Mouse (Mus musculus): Measurements from ENCODE around the gene Cnksr3.

Gene Cnksr3

GRCm38 (mm10) chr10:7077971-7078370 lies 134.1 kb downstream of the Cnksr3 start:
- CTCF ChIA-PET = no interaction called here

- CTCF ChIA-PET = no interaction called here
Measured at GRCm38 (mm10) chr10:7077389-7077808, 134.6 kb downstream of the Cnksr3 start.

- CTCF ChIA-PET = no interaction called here
Measured at GRCm38 (mm10) chr10:7076662-7077211, 135.3 kb downstream of the Cnksr3 start.

GRCm38 (mm10) chr10:7076201-7076600 lies 135.8 kb downstream of the Cnksr3 start:
- CTCF ChIA-PET = no interaction called here

DNA sequence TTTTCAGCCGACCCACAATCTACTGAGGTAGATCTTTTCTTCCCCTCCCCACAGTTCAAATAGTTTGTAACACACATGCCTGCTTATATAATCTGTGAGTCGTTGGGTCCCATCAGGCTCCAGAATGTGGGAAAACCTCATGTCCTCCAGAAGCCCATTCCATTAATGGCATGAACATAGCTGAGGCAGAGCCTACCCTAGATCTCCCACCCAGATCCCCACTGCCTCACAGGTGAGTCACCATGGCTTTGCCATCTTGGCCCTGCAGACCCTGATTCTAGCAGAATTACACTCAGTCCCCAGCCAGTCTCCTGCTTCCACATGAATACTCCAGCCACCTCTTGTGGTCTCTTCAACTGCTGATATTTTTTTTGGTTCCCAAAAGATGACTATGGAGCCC lies 136.4 kb downstream of the Cnksr3 start:
- CTCF ChIA-PET = no interaction called here

DNA sequence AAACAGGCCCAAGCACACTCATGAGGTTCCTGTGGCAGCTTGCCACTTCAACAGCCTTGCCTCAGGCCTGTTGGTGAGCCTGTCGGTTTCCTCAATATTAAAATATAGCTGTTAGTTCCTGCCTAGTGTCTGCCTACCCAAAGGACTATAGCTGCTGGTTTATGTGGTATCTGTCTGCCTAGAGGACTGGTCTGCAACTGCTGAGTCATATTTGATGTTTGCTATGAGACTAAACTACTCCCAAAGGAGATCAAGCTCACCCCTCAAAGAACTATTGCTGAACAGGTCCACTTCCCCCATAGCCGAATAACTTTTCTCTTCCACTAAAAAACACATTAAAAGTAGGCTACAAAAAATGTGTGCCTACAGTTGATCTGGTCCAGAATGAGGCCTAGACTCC lies 137.8 kb downstream of the Cnksr3 start:
- CTCF ChIA-PET = no interaction called here

DNA sequence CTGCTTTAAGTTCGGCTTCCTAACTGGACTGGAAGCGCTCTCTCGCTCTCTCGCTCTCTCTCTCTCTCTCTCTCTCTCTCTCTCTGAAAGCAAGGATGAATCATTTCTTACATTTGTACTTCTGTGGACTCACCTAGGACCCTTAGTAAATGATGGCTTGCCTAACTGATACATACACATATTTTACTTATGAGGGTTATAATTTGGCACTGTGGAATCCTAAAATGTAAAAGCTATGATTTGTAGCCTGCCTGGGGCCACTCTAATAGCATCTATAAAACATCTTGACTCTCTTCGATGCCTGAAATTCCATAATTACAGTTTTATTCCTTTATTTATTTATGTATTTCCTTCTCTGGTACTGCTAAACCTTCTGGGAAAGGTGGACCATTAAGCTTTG lies 141.1 kb downstream of the Cnksr3 start:
- CTCF ChIA-PET = no interaction called here

DNA sequence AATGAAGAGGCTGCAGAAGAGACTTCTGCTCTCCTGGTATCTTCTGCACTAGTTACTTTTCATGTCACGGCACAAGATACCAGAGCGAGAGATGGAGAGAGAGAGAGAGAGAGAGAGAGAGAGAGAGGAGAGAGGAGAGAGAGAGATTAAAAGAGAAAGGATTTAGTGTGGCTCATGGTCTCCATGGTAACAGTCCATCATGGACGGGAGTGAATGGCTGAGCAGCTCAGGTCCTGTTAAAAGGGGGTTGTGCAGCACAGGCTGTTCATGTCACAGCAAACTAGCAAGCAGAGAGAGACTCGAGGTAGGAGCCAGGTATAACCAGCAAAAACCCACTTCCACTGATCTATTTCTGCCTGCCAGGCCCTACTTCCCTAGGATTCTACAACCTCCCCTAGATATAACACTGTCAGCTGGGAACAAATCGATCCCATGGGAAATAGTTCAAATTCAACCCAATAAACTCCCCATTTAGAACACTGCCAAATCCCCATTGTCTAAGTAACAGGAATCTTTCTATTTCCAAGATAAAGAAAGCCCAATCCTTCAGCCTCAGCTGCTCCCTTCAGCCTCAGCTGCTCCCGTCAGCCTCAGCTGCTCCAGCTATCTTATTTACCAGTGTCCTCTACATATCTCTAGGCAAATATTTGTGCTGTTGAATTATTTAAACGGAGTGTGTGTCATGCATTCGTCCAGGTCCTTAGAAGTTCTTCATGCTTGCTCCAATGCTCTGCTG lies 141.8 kb downstream of the Cnksr3 start:
- CTCF ChIA-PET = no interaction called here

GRCm38 (mm10) chr10:7069090-7069489 lies 142.9 kb downstream of the Cnksr3 start:
- CTCF ChIA-PET = no interaction called here
